Mouse (Mus musculus): ENCODE measurements around the gene Cpxm1.

- TF ChIP-seq CTCF (conservative IDR thresholded peaks at IDR 0.05; ENCODE audit: insufficient read depth, insufficient read length, low read depth, low read length) (no peak), POLR2A (IDR thresholded peaks at IDR 0.05; ENCODE audit: low read depth, low read length) (no peak)
Measured at GRCm38 (mm10) chr2:130383895-130384294, 13.5 kb downstream of the Cpxm1 start.

Measured in kidney, adult 2 months (tissue).